Mouse (Mus musculus): ENCODE results near the gene Gjb1. TPM values are rescaled to one million over a fixed set of nuclear protein-coding genes. Genes with fewer than 3 reads are reported as not detected.

Gjb1 gene
- total and polyA plus RNA-seq, 3 experiments, result not detected

DNA sequence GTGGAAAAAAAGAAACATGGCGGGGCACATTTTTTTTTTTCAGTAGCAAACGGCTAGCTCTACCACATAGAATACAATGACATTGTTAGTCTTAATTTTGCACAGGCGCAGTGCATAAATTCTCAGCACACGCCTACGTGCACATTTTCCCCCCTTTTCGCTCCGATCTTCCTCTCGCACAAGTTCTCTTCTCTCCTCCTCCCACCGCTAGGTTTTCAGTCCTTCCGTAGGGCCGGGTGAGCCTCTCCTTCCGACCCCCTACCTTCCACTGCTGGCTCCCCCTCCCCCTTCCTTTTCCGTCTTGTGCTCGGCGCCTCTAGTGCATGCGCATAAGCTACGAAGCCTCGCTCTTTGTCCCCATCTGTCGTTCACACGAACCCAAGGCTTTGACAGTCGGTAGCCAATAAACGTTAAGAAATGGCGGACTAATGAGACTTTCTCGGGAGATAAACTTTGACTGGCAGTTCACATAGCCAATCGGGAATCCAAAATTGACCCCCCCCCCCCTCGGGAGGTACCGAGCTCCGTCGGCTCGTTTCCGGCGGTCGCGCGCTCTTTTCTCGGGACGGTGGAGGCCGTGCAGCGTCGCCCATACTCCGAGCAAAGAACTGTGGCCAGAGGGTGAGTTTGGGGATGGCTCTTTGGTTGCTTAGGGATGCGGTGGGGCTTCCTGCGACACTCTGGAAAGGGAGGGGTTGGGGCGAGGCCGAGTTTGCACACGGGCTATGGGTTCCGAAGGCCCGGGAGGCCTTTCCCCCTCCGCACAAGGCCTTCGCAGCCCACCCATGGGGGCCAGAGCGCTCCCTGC, 53.2 kb downstream of the Gjb1 start, which contains the start of gene Nono:
Nono (plus strand) TSS at position 177 of the 808 bp plus-strand sequence.
- Histone ChIP-seq H3K36me3 (replicated peaks in 1 of 2; ENCODE audit: control insufficient read depth in 1 of 2, insufficient read depth in 1 of 2, low read length in 1 of 2) (peaks cover 9 to 17% of the 10 kb centered on the region in 2 experiments), H3K4me2 (ENCODE audit: insufficient read depth, low read depth, poor library complexity, severe bottlenecking) (peak within 1 kb of the TSS; percentile 78), H3K79me2 (replicated peaks; ENCODE audit: control insufficient read depth, extremely low read depth, insufficient read depth, poor library complexity, severe bottlenecking) (peaks cover 41% of the 10 kb centered on the region), H3K4me1 (ENCODE audit: control insufficient read depth in 1 of 2, insufficient read depth in 2 of 2) (peaks cover 0 to 13% of the 10 kb centered on the region in 2 experiments; a peak in 1 of 4 replicates), H3K27me3 (replicated peaks) (no peaks in the 10 kb centered on the region), H3K27ac (ENCODE audit: insufficient read depth, low read depth) (peak within 1 kb of the TSS; percentile 94), H3K9ac (ENCODE audit: insufficient read depth, low read depth) (peak within 1 kb of the TSS; percentile 72), H3K4me3 (replicated peaks in 1 of 3; ENCODE audit: low read depth in 2 of 3, low read length in 2 of 3, poor library complexity in 1 of 3) (peak within 1 kb of the TSS; percentile 66 to 77 (median 74)), H3K9me3 (replicated peaks; ENCODE audit: low read length) (no peaks in the 10 kb centered on the region)
- in situ Hi-C loops (cut with MboI; ENCODE audit: low pct_ligation_motif_present, low pct_unique_long_range_greater_than_20kb, low sequenced_read_pairs), result loop anchor here (25.0 kb wide), 1 partner anchor 133 kb away; no protein-coding TSS in a partner anchor
- TF ChIP-seq HCFC1 (IDR thresholded peaks at IDR 0.05; ENCODE audit: low read depth, low read length) (peak; percentile 57), SMC3 (IDR thresholded peaks at IDR 0.05; ENCODE audit: low read depth, low read length) (no peak), RCOR1 (conservative IDR thresholded peaks at IDR 0.05; ENCODE audit: low read depth, low read length) (no peak; the same call in 1 of the 2 replicates), MAZ (IDR thresholded peaks at IDR 0.05; ENCODE audit: low read depth, low read length) (peak; percentile 94), NRF1 (IDR thresholded peaks at IDR 0.05; ENCODE audit: low read depth, low read length) (peak; percentile 86), MYC (IDR thresholded peaks at IDR 0.05; ENCODE audit: low read depth, low read length) (peak; percentile 25; the same call in 1 of the 2 replicates), ZNF384 (IDR thresholded peaks at IDR 0.05; ENCODE audit: low read depth, low read length) (peak; percentile 91), ZKSCAN1 (IDR thresholded peaks at IDR 0.05; ENCODE audit: borderline replicate concordance, low read depth, low read length) (no peak), USF2 (conservative IDR thresholded peaks at IDR 0.05; ENCODE audit: low read depth, low read length) (no peak), MAX (IDR thresholded peaks at IDR 0.05; ENCODE audit: low read length) (no peak), MXI1 (IDR thresholded peaks at IDR 0.05; ENCODE audit: low read depth, low read length) (peak; percentile 52; the same call in 1 of the 2 replicates), BHLHE40 (IDR thresholded peaks at IDR 0.05; ENCODE audit: low read depth, low read length) (peak; percentile 55), SIN3A (IDR thresholded peaks at IDR 0.05; ENCODE audit: low read length) (peak; percentile 82), JUND (conservative IDR thresholded peaks at IDR 0.05; ENCODE audit: low read depth, low read length) (no peak), CTCF (conservative IDR thresholded peaks at IDR 0.05 in 1 of 2, IDR thresholded peaks at IDR 0.05 in 1 of 2; ENCODE audit: low read depth in 2 of 2, low read length in 2 of 2) (peak in 1 of 2 experiments; percentile 7; a peak in 1 of 4 replicates), ETS1 (conservative IDR thresholded peaks at IDR 0.05; ENCODE audit: low read depth, low read length) (0 out of 2 replicates have a peak, but pooled peaks have one; percentile 23), CHD1 (IDR thresholded peaks at IDR 0.05; ENCODE audit: low read depth, low read length) (no peak), ELF1 (IDR thresholded peaks at IDR 0.05; ENCODE audit: low read depth, low read length) (peak; percentile 77), MAFK (IDR thresholded peaks at IDR 0.05; ENCODE audit: insufficient replicate concordance, low read length) (no peak), POLR2A (IDR thresholded peaks at IDR 0.05; ENCODE audit: low read depth, low read length) (peak; percentile 71), CHD2 (IDR thresholded peaks at IDR 0.05; ENCODE audit: low read length) (peak; percentile 77), KAT2A (IDR thresholded peaks at IDR 0.05; ENCODE audit: insufficient replicate concordance, low read length) (0 out of 2 replicates have a peak, but pooled peaks have one; percentile 2), NELFE (IDR thresholded peaks at IDR 0.05; ENCODE audit: low read depth, low read length) (peak; percentile 49; the same call in 1 of the 2 replicates), IRF4 (IDR thresholded peaks at IDR 0.05; ENCODE audit: low read depth, low read length) (peak; percentile 30), TBP (conservative IDR thresholded peaks at IDR 0.05; ENCODE audit: low read depth, low read length) (0 out of 2 replicates have a peak, but pooled peaks have one; percentile 40), UBTF (IDR thresholded peaks at IDR 0.05; ENCODE audit: low read depth, low read length) (no peak), E2F4 (IDR thresholded peaks at IDR 0.05; ENCODE audit: insufficient replicate concordance, low read depth, low read length) (no peak), EP300 (IDR thresholded peaks at IDR 0.05; ENCODE audit: low read length) (no peak)
- peak; percentile 97 for DNase-seq (ENCODE audit: extremely low read depth)
- dilution Hi-C loops (cut with MboI; ENCODE audit: extremely low pct_ligation_motif_present, extremely low pct_unique_long_range_greater_than_20kb, low sequenced_read_pairs), result no loop called here

Data from CH12.LX (cell line).